Mouse (Mus musculus): ENCODE data around the gene Gsta4. TPM values are rescaled to one million over a fixed set of nuclear protein-coding genes. Genes with fewer than 3 reads are reported as not detected.
"Not testable (repeated sequence)": the region's sequence is repeated elsewhere in the genome, so short reads cannot be mapped to it uniquely, and the experiment has no call there.

Gsta4 gene
- 57.5 and 62.7 TPM in 2 replicates for polyA plus RNA-seq (2015; fragmentation: Nextera tagmentation; extraction: Ambion mirVana)

- 98% methylated on average over 4 of the region's 7 CpGs for WGBS
- not testable (repeated sequence) for H3K4me1 ChIP-seq (ENCODE audit: control insufficient read depth, insufficient read depth, low read length); H3K27ac ChIP-seq (ENCODE audit: low read length); H3K9ac ChIP-seq (ENCODE audit: low read depth, low read length); H3K27me3 ChIP-seq (replicated peaks; ENCODE audit: control insufficient read depth, insufficient read depth, low read length); H3K36me3 ChIP-seq (ENCODE audit: control insufficient read depth, insufficient read depth, low read length); ATAC-seq; H3K4me3 ChIP-seq (ENCODE audit: low read length); H3K4me2 ChIP-seq (ENCODE audit: low read depth, low read length); H3K9me3 ChIP-seq (ENCODE audit: control insufficient read depth, low read length)
These were observed at the start of gene Gsta4 for GRCm38 (mm10) chr9:78182474-78182873. TSS of gene Gsta4 (plus strand) at chr9:78182774.

DNA sequence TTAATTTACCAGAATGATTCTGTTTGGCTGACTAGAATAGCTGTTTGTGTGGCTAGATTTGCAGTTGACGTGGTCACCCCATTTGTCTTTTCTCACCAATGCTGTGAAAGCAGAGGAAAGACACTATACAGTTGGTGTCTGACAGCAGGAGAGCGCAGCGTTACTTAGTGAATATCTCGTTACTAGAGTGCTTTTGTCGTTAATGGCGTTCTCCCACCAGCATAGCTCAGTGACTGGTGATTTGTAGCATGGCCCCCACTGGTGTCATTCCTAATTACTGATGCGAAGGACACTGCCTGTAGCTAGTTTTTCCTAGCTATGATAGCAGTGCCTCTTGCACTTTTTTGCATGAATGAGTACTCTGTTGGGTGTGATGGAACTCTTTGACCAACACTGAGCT is 46.9 kb upstream of the Gsta4 start:
- Histone ChIP-seq H3K4me2 (ENCODE audit: low read depth, low read length) (no peak overlapping the region), H3K4me3 (ENCODE audit: low read length) (no peak overlapping the region), H3K4me1 (ENCODE audit: control insufficient read depth, insufficient read depth, low read length) (no peaks in the 10 kb centered on the region), H3K9me3 (ENCODE audit: control insufficient read depth, low read length) (no peaks in the 10 kb centered on the region), H3K27ac (ENCODE audit: low read length) (no peak overlapping the region), H3K36me3 (ENCODE audit: control insufficient read depth, insufficient read depth, low read length) (peaks cover 11% of the 10 kb centered on the region; the same call in 1 of the 2 replicates), H3K27me3 (replicated peaks; ENCODE audit: control insufficient read depth, insufficient read depth, low read length) (no peaks in the 10 kb centered on the region), H3K9ac (ENCODE audit: low read depth, low read length) (no peak overlapping the region)
- 77% methylated on average over 7 of the region's 7 CpGs for WGBS
- ATAC-seq: no peak

DNA sequence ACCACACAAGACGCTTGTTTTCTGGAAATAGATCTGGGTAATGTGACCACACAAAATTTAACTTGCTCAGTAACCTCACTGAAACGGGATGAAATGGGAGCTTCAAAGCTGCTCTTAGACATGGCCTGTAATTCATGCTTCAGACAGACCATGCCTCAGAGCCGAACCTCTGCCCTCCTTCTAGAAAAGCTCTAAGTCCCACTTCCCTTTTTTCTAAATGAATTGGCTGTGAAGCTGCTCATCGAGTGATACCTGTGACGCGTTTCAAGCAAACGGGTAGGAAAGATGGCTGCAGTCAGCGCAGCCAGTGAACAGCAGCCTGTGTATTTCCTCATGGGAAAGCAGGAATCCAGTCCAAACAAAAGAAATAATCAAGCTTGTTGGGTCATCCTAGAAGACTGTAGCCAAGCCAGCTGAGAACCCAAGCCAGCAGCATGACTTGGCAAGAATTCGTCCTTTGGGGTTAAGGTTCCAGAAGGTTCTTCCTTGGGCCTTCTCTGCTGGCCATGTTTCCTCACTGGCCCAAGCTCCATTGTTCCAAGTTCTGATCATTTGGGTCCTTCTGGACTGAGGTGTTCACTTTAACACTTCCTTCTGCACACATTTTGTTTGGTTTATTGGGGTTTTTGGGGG is 44.4 kb upstream of the Gsta4 start:
- Histone ChIP-seq H3K9ac (ENCODE audit: low read depth, low read length) (no peak overlapping the region), H3K36me3 (ENCODE audit: control insufficient read depth, insufficient read depth, low read length) (peaks cover 25% of the 10 kb centered on the region), H3K27me3 (replicated peaks; ENCODE audit: control insufficient read depth, insufficient read depth, low read length) (no peaks in the 10 kb centered on the region), H3K4me2 (ENCODE audit: low read depth, low read length) (no peak overlapping the region), H3K9me3 (ENCODE audit: control insufficient read depth, low read length) (no peaks in the 10 kb centered on the region), H3K4me3 (ENCODE audit: low read length) (no peak overlapping the region), H3K4me1 (ENCODE audit: control insufficient read depth, insufficient read depth, low read length) (no peaks in the 10 kb centered on the region), H3K27ac (ENCODE audit: low read length) (no peak overlapping the region)
- ATAC-seq: no peak
- WGBS: 90% methylated on average over 9 of the region's 9 CpGs

GRCm38 (mm10) chr9:78139463-78139862 is 43.1 kb upstream of the Gsta4 start:
- WGBS: 82% methylated on average over 4 of the region's 4 CpGs
- H3K4me2 ChIP-seq (ENCODE audit: low read depth, low read length): no peak overlapping the region
- no peaks in the 10 kb centered on the region for H3K27me3 ChIP-seq (replicated peaks; ENCODE audit: control insufficient read depth, insufficient read depth, low read length)
- no peak overlapping the region for H3K27ac ChIP-seq (ENCODE audit: low read length)
- H3K4me1 ChIP-seq (ENCODE audit: control insufficient read depth, insufficient read depth, low read length): no peaks in the 10 kb centered on the region
- no peak overlapping the region for H3K9ac ChIP-seq (ENCODE audit: low read depth, low read length)
- no peak for ATAC-seq
- no peaks in the 10 kb centered on the region for H3K9me3 ChIP-seq (ENCODE audit: control insufficient read depth, low read length)
- H3K4me3 ChIP-seq (ENCODE audit: low read length): no peak overlapping the region
- H3K36me3 ChIP-seq (ENCODE audit: control insufficient read depth, insufficient read depth, low read length): peaks cover 20% of the 10 kb centered on the region

- H3K9ac ChIP-seq (ENCODE audit: low read depth, low read length): no peak overlapping the region
- no peak overlapping the region for H3K27ac ChIP-seq (ENCODE audit: low read length)
- WGBS: 74% methylated on average over 4 of the region's 4 CpGs
- peaks cover 17% of the 10 kb centered on the region for H3K36me3 ChIP-seq (ENCODE audit: control insufficient read depth, insufficient read depth, low read length)
- H3K4me1 ChIP-seq (ENCODE audit: control insufficient read depth, insufficient read depth, low read length): no peaks in the 10 kb centered on the region
- H3K9me3 ChIP-seq (ENCODE audit: control insufficient read depth, low read length): no peaks in the 10 kb centered on the region
- no peaks in the 10 kb centered on the region for H3K27me3 ChIP-seq (replicated peaks; ENCODE audit: control insufficient read depth, insufficient read depth, low read length)
- no peak overlapping the region for H3K4me3 ChIP-seq (ENCODE audit: low read length)
- peak; percentile 29; the same call in 1 of the 2 replicates for ATAC-seq
- H3K4me2 ChIP-seq (ENCODE audit: low read depth, low read length): no peak overlapping the region
These were observed 36.5 kb upstream of the Gsta4 start for GRCm38 (mm10) chr9:78146099-78146498.

DNA sequence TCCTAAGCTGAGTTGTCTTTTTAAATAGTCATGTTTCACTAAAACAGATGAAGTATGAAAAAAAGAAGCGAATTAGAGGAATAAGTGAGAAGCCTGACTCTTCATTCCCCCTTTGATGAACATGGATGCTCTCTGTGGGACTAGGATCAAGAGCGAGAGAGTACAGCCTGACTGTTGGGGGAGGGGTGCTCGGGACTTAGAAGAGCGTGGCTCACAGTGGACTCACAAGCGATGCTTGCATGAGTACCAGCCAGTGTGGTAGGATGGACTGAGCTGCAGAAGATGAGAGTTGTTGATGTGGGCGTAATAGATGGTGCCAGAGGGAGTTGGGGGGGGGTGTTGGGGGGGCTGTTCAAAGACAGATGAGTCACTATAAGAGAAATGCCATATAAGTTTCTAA is 35.9 kb upstream of the Gsta4 start:
- Histone ChIP-seq H3K9ac (ENCODE audit: low read depth, low read length) (no peak overlapping the region), H3K27me3 (replicated peaks; ENCODE audit: control insufficient read depth, insufficient read depth, low read length) (no peaks in the 10 kb centered on the region), H3K4me1 (ENCODE audit: control insufficient read depth, insufficient read depth, low read length) (no peaks in the 10 kb centered on the region), H3K4me2 (ENCODE audit: low read depth, low read length) (no peak overlapping the region), H3K36me3 (ENCODE audit: control insufficient read depth, insufficient read depth, low read length) (peaks cover 12% of the 10 kb centered on the region), H3K9me3 (ENCODE audit: control insufficient read depth, low read length) (no peaks in the 10 kb centered on the region), H3K27ac (ENCODE audit: low read length) (no peak overlapping the region), H3K4me3 (ENCODE audit: low read length) (no peak overlapping the region)
- 81% methylated on average over 6 of the region's 6 CpGs for WGBS
- ATAC-seq: no peak

- Histone ChIP-seq H3K4me1 (ENCODE audit: control insufficient read depth, insufficient read depth, low read length) (no peaks in the 10 kb centered on the region), H3K27me3 (replicated peaks; ENCODE audit: control insufficient read depth, insufficient read depth, low read length) (no peaks in the 10 kb centered on the region), H3K4me3 (ENCODE audit: low read length) (no peak overlapping the region), H3K4me2 (ENCODE audit: low read depth, low read length) (no peak overlapping the region), H3K36me3 (ENCODE audit: control insufficient read depth, insufficient read depth, low read length) (peaks cover 3% of the 10 kb centered on the region; the same call in 1 of the 2 replicates), H3K27ac (ENCODE audit: low read length) (no peak overlapping the region), H3K9me3 (ENCODE audit: control insufficient read depth, low read length) (no peaks in the 10 kb centered on the region), H3K9ac (ENCODE audit: low read depth, low read length) (no peak overlapping the region)
- 89% methylated on average over 6 of the region's 6 CpGs for WGBS
- no peak for ATAC-seq
These were observed 34.4 kb upstream of the Gsta4 start for GRCm38 (mm10) chr9:78148149-78148548.

GRCm38 (mm10) chr9:78149770-78150169 is 32.8 kb upstream of the Gsta4 start:
- not testable (repeated sequence) for H3K27me3 ChIP-seq (replicated peaks; ENCODE audit: control insufficient read depth, insufficient read depth, low read length); H3K4me1 ChIP-seq (ENCODE audit: control insufficient read depth, insufficient read depth, low read length); H3K27ac ChIP-seq (ENCODE audit: low read length); H3K9ac ChIP-seq (ENCODE audit: low read depth, low read length); ATAC-seq; H3K9me3 ChIP-seq (ENCODE audit: control insufficient read depth, low read length); H3K36me3 ChIP-seq (ENCODE audit: control insufficient read depth, insufficient read depth, low read length); H3K4me2 ChIP-seq (ENCODE audit: low read depth, low read length); H3K4me3 ChIP-seq (ENCODE audit: low read length)
- 86% methylated on average over 2 of the region's 2 CpGs for WGBS

- no peak; the same call in 1 of the 2 replicates for ATAC-seq
- Histone ChIP-seq H3K4me1 (ENCODE audit: control insufficient read depth, insufficient read depth, low read length) (no peaks in the 10 kb centered on the region), H3K4me2 (ENCODE audit: low read depth, low read length) (no peak overlapping the region), H3K27me3 (replicated peaks; ENCODE audit: control insufficient read depth, insufficient read depth, low read length) (no peaks in the 10 kb centered on the region), H3K9me3 (ENCODE audit: control insufficient read depth, low read length) (no peaks in the 10 kb centered on the region), H3K9ac (ENCODE audit: low read depth, low read length) (no peak overlapping the region), H3K27ac (ENCODE audit: low read length) (no peak overlapping the region), H3K4me3 (ENCODE audit: low read length) (no peak overlapping the region), H3K36me3 (ENCODE audit: control insufficient read depth, insufficient read depth, low read length) (peaks cover 9% of the 10 kb centered on the region)
- 76% methylated on average over 11 of the region's 11 CpGs for WGBS
These were observed 28.2 kb upstream of the Gsta4 start for GRCm38 (mm10) chr9:78154211-78154977.

Measured in intestine, embryonic 16.5 days (tissue).